Mouse (Mus musculus) monocyte, adult 2 months (primary cell): Measurements from ENCODE around the gene Bbs9.

ENCODE experiments used
- DNase-seq, 2 experiments: peaks; one replicate each; pipeline ENCODE4 v3.0.0; 2022; ENCODE audit warnings: low spot score in 2 of 2, low read depth in 1 of 2

Bbs9 gene

GRCm38 (mm10) chr9:22789380-22790168 lies 314.1 kb downstream of the Bbs9 start:
- DNase-seq: no peak

DNA sequence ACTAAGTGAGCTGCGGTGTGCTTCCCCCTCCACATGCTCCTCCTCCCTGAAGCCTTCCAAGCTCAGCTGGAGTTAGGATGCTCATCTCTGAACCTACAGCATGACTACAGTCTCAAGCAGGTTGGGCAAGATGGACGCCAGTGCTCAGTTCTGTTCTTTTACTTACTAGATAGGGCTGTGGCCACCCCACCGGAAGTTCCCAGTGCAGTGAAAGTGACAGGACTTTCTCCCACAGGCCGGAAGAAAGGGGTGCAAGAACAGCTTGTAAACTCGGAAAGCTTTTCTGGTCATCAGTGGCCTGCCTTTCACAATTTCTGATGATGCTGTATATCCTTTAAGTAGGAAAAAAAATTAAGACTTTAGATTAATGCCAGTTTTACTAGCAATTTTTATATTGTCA lies 315.7 kb downstream of the Bbs9 start:
- no peak for DNase-seq

DNA sequence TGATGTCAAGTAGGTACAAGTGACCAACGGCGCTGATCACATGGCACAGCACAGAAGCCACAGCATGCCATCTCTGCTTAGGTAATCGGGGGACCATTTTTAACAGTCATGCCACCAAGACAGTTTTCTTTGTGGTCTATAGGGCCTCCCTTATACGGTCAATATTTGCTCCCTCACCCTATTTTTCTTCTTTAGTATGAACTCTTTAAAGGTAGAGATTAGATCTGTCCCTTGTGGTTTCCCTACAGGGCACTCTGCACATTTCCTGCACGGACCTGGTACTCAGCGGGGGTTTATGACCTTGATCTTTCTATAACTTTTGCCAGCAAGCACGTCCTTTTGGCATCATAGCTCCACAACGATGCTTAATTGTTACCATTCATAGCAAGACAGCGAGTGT lies 316.2 kb downstream of the Bbs9 start:
- DNase-seq: no peak

DNA sequence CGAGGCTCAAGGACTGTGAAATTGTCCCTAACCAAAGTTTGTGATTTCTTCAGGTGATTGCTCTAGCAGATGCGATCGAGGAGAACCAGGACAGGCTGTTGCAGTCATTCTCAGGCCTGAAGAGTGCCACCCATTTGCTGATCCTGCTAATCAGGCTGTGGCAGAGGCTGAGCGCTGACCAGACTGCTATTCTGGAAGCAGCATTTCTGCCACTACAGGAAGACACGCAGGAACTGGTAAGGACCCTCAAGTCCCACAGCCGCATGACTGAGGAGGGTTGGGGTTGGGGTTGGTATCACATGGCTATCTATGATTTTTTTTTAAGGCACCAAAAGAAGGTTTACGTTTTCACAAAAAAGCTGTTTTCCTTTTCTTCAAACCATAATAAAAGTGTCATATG lies 318.2 kb downstream of the Bbs9 start:
- no peak for DNase-seq

- DNase-seq: no peak
Observed at GRCm38 (mm10) chr9:22800675-22801074, 325.2 kb downstream of the Bbs9 start.

DNA sequence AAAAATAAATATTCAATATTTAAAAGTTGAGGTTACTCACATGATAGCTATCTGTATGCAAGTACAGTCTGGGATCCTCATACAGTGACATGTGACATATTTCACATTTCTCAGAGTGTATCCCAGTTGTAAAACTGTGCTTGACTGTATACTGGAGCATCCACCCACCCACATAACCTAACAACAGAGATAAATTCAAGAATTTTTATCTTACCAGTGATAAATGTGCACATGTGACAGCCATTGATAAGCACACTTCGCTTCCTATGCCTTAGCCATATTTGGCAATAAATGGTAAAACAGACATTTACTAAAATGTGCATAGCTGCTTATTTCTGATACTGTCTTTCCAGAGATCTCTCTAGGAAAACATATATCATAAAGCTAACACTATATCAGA lies 330.5 kb downstream of the Bbs9 start:
- no peak for DNase-seq

DNA sequence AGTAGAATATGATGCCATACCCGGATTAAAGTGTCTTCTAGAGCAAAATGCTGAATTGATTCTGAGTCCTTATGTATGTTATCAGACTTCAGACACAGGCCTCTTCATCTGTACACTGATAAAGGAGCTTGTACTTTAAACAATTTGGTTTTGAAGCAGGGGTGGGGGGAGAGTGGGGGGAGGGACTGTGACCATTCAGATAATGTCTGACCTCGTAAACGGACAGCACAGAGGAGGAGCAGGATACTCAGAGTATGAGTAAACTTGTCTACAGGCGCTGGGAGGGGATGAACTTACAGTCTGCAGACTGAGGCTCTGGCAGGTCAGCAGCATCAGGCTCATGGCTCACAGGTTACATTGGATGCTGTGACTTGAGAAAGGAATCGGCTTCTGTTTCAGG lies 331.0 kb downstream of the Bbs9 start:
- no peak for DNase-seq

GRCm38 (mm10) chr9:22807693-22808092 lies 332.2 kb downstream of the Bbs9 start:
- no peak for DNase-seq

- DNase-seq: no peak
Observed at GRCm38 (mm10) chr9:22809621-22810126, 334.2 kb downstream of the Bbs9 start.

- DNase-seq: no peak
Observed at GRCm38 (mm10) chr9:22810454-22810853, 334.9 kb downstream of the Bbs9 start.

GRCm38 (mm10) chr9:22811931-22812330 lies 336.4 kb downstream of the Bbs9 start:
- no peak for DNase-seq

- DNase-seq: no peak
Observed at GRCm38 (mm10) chr9:22814407-22815092, 339.0 kb downstream of the Bbs9 start.

DNA sequence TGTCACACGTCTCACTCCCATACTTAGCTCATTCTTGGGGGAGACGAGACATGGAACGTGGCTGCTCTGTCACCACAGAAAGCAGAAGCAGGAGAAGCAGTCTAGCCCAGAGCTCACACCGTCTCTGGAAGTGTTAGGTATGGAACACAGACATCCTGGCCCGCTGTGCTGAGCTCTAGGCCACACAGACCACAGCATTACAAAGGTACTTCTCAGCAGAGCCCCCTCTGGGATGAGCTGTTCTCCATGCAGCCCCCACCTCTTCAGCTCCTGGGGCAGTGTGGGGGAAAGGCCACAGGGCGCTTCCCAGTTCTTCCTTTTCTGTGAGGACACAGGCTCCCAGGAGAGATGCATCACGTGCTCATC lies 339.6 kb downstream of the Bbs9 start:
- no peak for DNase-seq

GRCm38 (mm10) chr9:22819539-22819938 lies 344.0 kb downstream of the Bbs9 start:
- no peak for DNase-seq

DNA sequence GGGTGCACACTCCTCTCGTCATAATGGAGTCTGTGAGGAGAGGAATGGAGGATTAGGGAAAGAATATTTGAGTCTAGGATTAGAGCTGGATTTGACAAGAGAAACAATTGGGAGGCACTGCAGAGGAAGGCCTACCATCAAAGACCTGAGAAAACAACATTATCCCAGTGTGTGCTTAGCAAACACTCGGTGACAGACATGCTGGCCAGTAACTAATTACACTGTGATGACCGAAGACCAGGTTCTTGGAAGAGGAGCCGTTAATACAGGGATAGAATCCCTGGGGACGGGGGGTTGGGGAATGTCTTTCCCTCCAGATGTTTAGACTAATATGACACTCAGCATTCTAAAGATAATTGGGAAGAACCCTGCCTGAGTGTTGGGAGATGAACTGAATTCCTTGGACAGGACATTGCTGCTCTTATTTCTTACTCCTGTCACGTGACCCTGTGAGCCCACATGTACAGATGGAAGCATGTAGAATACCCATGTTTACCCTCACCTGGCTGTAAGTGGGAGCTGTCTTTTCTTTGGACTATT lies 345.2 kb downstream of the Bbs9 start:
- no peak for DNase-seq

- DNase-seq: no peak
Observed at GRCm38 (mm10) chr9:22822770-22823169, 347.3 kb downstream of the Bbs9 start.

DNA sequence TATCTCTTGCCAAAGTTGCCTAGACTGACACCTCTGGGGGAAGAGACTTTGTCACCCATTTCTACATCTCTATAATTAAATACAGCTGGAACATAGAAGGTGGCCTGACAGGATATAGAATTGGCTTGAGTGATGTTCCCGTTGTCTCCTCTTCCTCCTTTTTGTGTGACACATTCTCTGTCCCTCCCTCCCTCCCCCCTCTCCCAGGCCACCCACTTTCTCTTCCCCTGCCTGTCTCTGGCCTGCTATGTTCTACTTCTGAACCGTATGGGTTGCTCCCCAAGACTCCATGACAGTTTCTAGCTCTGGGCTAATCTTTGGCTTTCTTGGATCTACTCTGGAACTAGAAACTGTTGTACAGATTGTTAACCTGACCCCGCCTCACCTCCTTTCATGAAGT lies 348.3 kb downstream of the Bbs9 start:
- no peak for DNase-seq

- no peak for DNase-seq
Observed at GRCm38 (mm10) chr9:22824910-22825309, 349.4 kb downstream of the Bbs9 start.

GRCm38 (mm10) chr9:22826571-22826990 lies 351.1 kb downstream of the Bbs9 start:
- DNase-seq: no peak

DNA sequence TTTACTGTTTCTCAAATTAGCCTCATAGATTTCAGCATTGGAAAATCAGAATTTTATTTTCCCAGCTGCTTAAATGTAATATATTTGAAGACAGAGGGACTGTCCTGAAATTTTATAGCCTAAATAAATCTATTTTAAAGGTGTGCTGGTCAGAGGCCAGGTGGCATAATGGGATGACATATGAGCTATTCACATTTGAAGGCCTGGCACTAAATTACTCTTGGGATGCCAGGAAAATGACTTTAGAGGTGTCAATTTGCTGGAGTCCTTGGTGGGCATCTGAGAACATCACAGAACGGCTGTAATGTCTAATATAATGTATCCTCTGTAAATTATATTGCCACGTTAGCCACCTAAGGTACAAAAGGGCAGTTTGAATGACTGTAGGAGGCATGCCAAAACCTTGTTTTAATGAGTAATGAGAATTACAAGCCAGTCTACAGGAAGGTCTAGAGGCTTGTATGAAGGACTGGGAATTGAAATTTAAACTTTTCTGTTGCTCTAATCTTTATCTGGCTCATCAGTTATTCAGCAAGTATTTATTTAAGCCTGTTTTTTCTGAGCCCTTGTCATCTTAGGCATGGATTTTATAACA lies 351.8 kb downstream of the Bbs9 start:
- no peak for DNase-seq

GRCm38 (mm10) chr9:22829212-22829960 lies 353.9 kb downstream of the Bbs9 start:
- no peak for DNase-seq
